Mouse (Mus musculus) heart, embryonic 13.5 days (tissue): ENCODE data around the gene Shisal2b. TPM values are rescaled to one million over a fixed set of nuclear protein-coding genes. Genes with fewer than 3 reads are reported as not detected.
A peak's percentile ranks its signal among the peaks of the same experiment; 100 is the strongest.

Experiments used
- ATAC-seq: fragments of 200-750 bp; cut with Nextera tagmentation; 2 replicates; pipeline ENCODE4 v1.8.0; 2017; ENCODE audit warnings: moderate TSS enrichment; ENCODE audit not compliant: insufficient number of reproducible peaks, low FRiP score, low TSS enrichment; ENCODE audit errors: extremely low read depth
- H3K27ac ChIP-seq: fragments of 300-500 bp; sonication (generic); replicated peaks from 2 replicates; pipeline ENCODE4 v1.5.1; 2015; ENCODE audit warnings: moderate library complexity, mild to moderate bottlenecking, inconsistent platforms
- H3K27me3 ChIP-seq: fragments of 300-500 bp; sonication (generic); replicated peaks from 2 replicates; pipeline ENCODE4 v1.6.1; 2015; ENCODE audit warnings: mild to moderate bottlenecking, inconsistent platforms
- H3K36me3 ChIP-seq: fragments of 300-500 bp; sonication (generic); 2 replicates; pipeline ENCODE4 v1.6.1; 2015; ENCODE audit warnings: mild to moderate bottlenecking, inconsistent platforms
- H3K4me1 ChIP-seq: fragments of 300-500 bp; sonication (generic); 2 replicates; pipeline ENCODE4 v1.6.1; 2015; ENCODE audit warnings: inconsistent platforms
- H3K4me2 ChIP-seq: fragments of 300-500 bp; sonication (generic); 2 replicates; pipeline ENCODE4 v1.6.1; 2015; ENCODE audit warnings: inconsistent platforms, mild to moderate bottlenecking, moderate library complexity
- H3K4me3 ChIP-seq: fragments of 300-500 bp; sonication (generic); 2 replicates; pipeline ENCODE4 v1.5.1; 2015; ENCODE audit warnings: moderate library complexity, mild to moderate bottlenecking, inconsistent platforms
- H3K9ac ChIP-seq: fragments of 300-500 bp; sonication (generic); 2 replicates; pipeline ENCODE4 v1.6.1; 2015; ENCODE audit warnings: inconsistent platforms, mild to moderate bottlenecking, moderate library complexity
- H3K9me3 ChIP-seq: fragments of 300-500 bp; sonication (generic); 2 replicates; pipeline ENCODE4 v1.6.1; 2016; ENCODE audit warnings: inconsistent platforms
- WGBS: fragments of 180-500 bp; shearing (Covaris S2); methylation state at CpG from one replicate; pipeline ENCODE4 v1.1.7; 2015; ENCODE audit warnings: mixed read lengths; 5-methylcytosine and 5-hydroxymethylcytosine counted together
- polyA plus RNA-seq: library from polyadenylated mRNA; unstranded; fragments of >200 nt; fragmentation: Nextera tagmentation; extraction: Ambion mirVana; gene quantifications from 2 replicates; pipeline ENCODE4 v1.2.1, GENCODE M21; 2015

Gene Shisal2b
- polyA plus RNA-seq, 1 experiment from 2014 or later = 0.25 TPM

DNA sequence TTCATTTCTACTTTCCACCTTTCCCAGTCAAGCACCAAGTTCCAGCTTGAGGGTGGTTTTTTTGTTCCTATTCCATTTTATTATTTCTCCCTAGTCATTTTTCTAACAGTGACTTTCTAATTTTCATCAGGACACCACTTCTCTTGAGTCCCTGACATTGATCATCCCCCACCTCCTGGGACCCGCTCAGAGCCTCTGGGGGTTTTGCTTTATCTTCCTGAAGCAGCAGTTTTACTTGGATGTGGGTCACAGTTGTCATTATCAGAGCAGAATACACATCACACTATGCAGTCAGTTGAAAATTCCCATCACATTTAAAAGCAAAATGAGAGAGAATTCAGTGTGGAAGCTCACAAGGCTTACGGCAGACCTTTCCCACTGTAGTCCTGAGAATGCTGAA, 10.0 kb downstream of the Shisal2b start:
- Histone ChIP-seq H3K36me3 (no peaks in the 10 kb centered on the region), H3K9ac (no peak overlapping the region), H3K4me1 (no peaks in the 10 kb centered on the region), H3K4me2 (no peak overlapping the region), H3K27ac (no peak overlapping the region), H3K4me3 (no peak overlapping the region), H3K9me3 (no peaks in the 10 kb centered on the region), H3K27me3 (no peaks in the 10 kb centered on the region)
- 75% methylated on average over 2 of the region's 2 CpGs for WGBS
- ATAC-seq = no peak

DNA sequence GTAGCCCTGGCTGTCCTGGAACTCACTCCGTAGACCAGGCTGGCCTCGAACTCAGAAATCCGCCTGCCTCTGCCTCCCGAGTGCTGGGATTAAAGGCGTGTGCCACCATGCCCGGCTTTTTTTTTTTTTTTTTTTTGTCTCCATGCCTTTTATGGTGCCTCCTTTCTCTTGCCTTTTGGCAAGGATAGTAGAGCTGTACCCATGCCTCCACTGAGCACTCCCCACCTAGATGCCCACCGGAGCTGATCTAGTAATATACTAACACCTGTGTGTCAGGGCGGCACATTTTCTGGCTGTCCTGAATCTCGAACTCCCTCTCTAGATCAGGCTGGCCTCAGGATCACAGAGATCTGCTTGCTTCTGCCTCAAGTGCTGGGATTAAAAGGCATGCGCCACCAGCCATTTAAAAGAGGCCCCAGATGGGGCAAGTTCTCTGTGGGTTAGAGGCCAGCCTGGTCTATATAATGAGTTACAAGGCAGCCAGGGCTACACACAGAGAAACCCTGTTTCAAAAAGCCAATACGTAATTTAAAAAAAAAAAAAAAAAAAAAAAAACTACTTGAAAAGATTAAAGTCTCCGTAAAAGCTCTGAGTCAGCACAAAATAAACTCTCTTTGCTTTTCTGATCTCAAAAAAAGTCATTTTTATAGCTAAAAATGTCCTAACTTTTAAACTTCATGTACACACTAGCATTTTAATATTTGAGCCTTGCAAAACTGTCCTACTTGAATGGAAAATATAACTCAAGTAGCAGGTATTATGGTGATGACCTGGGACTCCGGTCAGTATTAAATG, 20.2 kb downstream of the Shisal2b start:
- WGBS = 82% methylated on average over 12 of the region's 13 CpGs
- Histone ChIP-seq H3K4me2 (no peak overlapping the region), H3K36me3 (peaks cover 11% of the 10 kb centered on the region), H3K9ac (no peak overlapping the region), H3K27me3 (no peaks in the 10 kb centered on the region), H3K9me3 (no peaks in the 10 kb centered on the region), H3K4me1 (no peaks in the 10 kb centered on the region), H3K4me3 (no peak overlapping the region), H3K27ac (no peak overlapping the region)
- ATAC-seq = no peak

DNA sequence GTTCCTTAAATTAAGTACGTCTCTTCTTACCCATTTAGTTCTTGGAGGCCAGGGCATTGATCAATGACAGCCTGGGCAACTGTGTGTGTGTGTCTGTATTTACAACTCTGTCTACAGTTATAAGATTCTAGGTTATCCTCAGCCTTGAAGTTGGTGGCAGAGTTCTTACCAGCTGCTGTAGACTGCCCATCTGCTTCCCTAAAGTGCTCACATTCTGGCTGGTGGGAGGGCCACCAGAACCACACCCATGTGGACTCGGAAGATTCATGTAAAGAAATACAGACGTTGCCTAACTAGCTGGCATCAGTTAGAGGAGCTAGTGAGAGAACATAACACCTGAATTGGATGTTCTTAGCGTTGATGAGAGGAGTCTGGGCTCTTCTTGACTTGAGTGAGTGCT, 21.8 kb downstream of the Shisal2b start:
- H3K4me1 ChIP-seq = no peaks in the 10 kb centered on the region
- no peaks in the 10 kb centered on the region for H3K27me3 ChIP-seq
- no peak overlapping the region for H3K4me2 ChIP-seq
- no peak for ATAC-seq
- no peak overlapping the region for H3K9ac ChIP-seq
- H3K9me3 ChIP-seq = no peaks in the 10 kb centered on the region
- H3K36me3 ChIP-seq = peaks cover 25% of the 10 kb centered on the region
- no peak overlapping the region for H3K27ac ChIP-seq
- H3K4me3 ChIP-seq = no peak overlapping the region
- 58% methylated on average over 4 of the region's 4 CpGs for WGBS

DNA sequence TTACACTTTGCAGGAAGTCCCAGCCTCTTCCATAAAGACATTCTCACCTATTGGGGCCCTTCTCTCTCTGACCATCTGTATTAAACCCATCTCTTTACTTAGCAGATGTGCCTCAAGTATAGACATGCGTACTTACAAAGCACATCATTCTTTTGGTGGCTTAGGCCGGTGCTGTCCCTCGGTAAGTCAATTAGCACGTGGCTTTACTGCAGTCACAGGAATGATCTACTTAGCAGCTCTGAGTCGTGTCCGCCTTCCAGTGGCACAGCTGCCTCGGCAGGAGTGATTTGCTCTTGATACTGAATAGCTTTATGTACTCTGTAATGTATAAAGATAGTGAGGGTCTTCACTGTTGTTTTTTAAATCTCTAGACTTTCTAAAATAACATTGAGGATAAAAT, 26.1 kb downstream of the Shisal2b start:
- Histone ChIP-seq H3K9me3 (no peaks in the 10 kb centered on the region), H3K36me3 (peaks cover 60% of the 10 kb centered on the region), H3K27ac (no peak overlapping the region), H3K4me2 (no peak overlapping the region), H3K27me3 (no peaks in the 10 kb centered on the region), H3K4me1 (no peaks in the 10 kb centered on the region), H3K9ac (no peak overlapping the region), H3K4me3 (no peak overlapping the region)
- no peak for ATAC-seq
- WGBS = 56% methylated on average over 7 of the region's 7 CpGs

DNA sequence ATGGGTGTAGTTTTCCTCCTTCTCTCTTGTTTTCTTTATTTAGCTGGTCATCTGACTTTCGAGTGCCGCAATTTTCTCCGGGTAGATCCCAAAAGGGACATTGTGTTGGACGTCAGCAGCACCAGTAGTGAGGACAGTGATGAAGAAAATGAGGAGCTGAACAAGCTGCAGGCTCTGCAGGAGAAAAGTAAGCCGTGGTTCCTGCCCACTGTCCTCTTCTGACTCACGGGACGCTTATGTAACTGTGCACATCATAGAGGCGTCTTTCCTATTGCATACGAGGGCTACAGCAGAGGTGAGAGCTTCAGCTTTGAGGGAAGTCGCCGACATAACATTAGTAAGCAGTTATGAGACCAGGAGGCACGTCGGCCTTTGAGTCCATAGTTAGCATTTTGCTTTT, 30.9 kb downstream of the Shisal2b start:
- peaks cover 11% of the 10 kb centered on the region for H3K9me3 ChIP-seq
- WGBS = 88% methylated on average over 13 of the region's 13 CpGs
- H3K9ac ChIP-seq = no peak overlapping the region
- no peak overlapping the region for H3K4me3 ChIP-seq
- H3K27me3 ChIP-seq = no peaks in the 10 kb centered on the region
- peaks cover 90% of the 10 kb centered on the region for H3K36me3 ChIP-seq
- H3K4me1 ChIP-seq = no peaks in the 10 kb centered on the region
- H3K4me2 ChIP-seq = no peak overlapping the region
- H3K27ac ChIP-seq = no peak overlapping the region
- ATAC-seq = no peak

DNA sequence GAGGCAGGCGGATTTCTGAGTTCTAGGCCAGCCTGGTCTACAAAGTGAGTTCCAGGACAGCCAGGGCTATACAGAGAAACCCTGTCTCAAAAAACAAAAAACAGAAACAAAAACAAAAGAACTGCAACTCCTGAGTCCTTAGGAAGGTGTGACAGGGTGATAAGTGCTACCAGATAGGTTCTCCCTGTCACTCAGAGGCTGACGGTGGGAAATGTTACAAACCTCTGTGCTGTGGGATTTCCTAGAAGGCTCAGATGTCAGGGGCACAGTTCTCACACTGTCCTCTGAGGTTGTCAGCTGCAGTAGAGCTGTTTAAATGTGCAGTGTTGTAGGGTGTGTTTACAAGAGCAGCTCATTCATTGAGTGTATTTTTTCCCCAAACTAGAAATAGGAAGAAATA, 38.2 kb downstream of the Shisal2b start:
- ATAC-seq = no peak
- WGBS = 57% methylated on average over 2 of the region's 2 CpGs
- no peak overlapping the region for H3K4me3 ChIP-seq

DNA sequence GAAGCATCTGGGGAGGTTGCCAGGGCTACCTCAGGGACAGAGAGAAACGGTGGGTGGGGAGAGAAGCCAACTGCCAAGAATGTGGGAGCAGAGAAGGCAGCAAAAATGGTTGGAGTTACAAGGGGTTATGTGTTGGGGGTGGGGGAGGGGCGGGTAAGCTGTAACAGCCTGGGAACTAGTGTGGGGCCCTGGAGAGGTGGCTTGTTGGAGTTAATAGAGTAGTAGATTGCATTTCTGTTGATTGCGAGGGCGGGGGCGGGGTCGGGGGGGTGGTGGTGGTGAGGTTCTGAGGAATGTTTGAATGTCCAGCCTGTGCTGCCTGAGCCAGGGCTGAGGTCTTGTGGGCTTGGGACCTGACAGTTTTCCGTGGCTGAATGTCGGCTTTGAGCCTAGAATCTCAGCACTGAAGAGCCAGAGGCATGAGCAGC, 41.3 kb downstream of the Shisal2b start:
- H3K4me2 ChIP-seq = peak overlapping the region; percentile 47
- H3K36me3 ChIP-seq = peaks cover 31% of the 10 kb centered on the region
- H3K4me1 ChIP-seq = peaks cover 32% of the 10 kb centered on the region
- 0 out of 2 replicates have a peak overlapping the region, but pooled peaks have one; percentile 44 for H3K9ac ChIP-seq
- H3K9me3 ChIP-seq = no peaks in the 10 kb centered on the region
- WGBS = 16% methylated on average over 8 of the region's 8 CpGs
- peak overlapping the region; percentile 2; the same call in 1 of the 2 replicates for H3K4me3 ChIP-seq
- no peaks in the 10 kb centered on the region for H3K27me3 ChIP-seq
- ATAC-seq = no peak
- peak overlapping the region; percentile 56 for H3K27ac ChIP-seq

More for the DNA sequence above, 38.2 kb downstream of the Shisal2b start:
- Histone ChIP-seq H3K27ac (no peak overlapping the region), H3K9ac (no peak overlapping the region), H3K9me3 (peaks cover 14% of the 10 kb centered on the region), H3K27me3 (no peaks in the 10 kb centered on the region), H3K4me2 (no peak overlapping the region), H3K36me3 (peaks cover 49% of the 10 kb centered on the region), H3K4me1 (peaks cover 19% of the 10 kb centered on the region)

DNA sequence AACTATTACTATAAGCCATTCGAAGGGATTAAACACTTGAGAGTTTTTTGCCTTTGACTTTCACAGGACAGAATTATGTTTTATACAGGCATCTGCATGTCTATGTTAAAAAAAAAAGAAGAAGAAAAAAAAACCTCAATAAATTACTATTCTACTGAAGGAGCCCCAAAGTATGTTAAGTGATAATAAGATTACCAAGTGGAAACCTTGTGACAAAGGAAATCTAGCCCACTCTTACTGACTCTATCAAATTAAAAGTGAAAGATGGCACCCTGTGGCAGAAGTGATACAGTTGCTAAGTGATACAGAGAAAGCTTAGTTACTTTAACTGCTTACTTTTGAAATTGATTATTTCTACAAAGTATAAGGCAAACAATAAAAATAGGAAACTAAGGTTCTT, 41.8 kb downstream of the Shisal2b start:
- H3K27me3 ChIP-seq = no peaks in the 10 kb centered on the region
- ATAC-seq = no peak
- no peaks in the 10 kb centered on the region for H3K9me3 ChIP-seq
- no peak overlapping the region for H3K9ac ChIP-seq
- H3K4me2 ChIP-seq = peak overlapping the region; percentile 47
- H3K36me3 ChIP-seq = peaks cover 25% of the 10 kb centered on the region
- H3K4me1 ChIP-seq = peaks cover 32% of the 10 kb centered on the region
- 85% methylated on average over 1 of the region's 1 CpGs for WGBS
- H3K27ac ChIP-seq = no peak overlapping the region
- no peak overlapping the region for H3K4me3 ChIP-seq

DNA sequence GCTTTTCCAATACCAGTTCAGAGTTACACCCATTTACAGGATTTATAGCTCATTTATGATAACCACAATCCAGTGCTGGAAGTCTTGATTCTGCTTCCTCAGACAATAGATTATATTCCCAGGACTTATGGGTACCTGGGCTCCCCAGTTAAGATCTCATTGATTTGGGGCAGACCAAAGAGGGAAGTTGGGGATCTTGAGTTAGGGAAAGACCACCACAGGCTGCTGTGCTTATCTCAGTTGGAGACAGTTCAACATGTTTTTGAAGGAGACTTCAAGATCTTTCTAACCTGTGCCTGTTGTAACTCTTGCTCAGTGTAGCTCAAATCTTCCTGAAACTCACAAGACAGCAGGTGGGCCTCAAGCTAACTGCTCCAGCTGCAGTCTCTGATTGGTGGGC, 42.5 kb downstream of the Shisal2b start:
- no peak overlapping the region for H3K4me2 ChIP-seq
- ATAC-seq = no peak
- no peaks in the 10 kb centered on the region for H3K27me3 ChIP-seq
- H3K9ac ChIP-seq = no peak overlapping the region
- no peak overlapping the region for H3K27ac ChIP-seq
- H3K9me3 ChIP-seq = no peaks in the 10 kb centered on the region
- H3K36me3 ChIP-seq = peaks cover 24% of the 10 kb centered on the region
- no peak overlapping the region for H3K4me3 ChIP-seq
- H3K4me1 ChIP-seq = peaks cover 32% of the 10 kb centered on the region

DNA sequence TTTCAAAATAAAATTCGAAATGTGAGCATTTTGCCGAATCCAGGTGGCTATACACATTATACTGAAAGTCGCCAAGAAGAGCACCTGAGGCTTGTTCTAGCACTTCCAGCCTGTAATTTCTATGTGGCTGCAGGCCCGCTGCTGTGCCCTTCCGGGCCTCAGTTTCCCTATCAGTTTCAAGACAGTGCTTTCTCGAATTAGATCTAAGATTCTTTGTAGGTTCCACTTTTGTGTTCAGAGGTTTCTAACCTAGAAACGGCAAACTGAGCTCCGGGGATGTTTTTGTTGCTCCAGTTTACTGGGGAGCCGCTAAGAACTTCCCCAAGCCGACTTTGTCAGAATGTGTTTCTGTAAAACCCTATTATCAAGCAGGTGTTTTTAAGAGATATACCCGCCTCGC, 46.0 kb downstream of the Shisal2b start:
- ATAC-seq = no peak
- 42% methylated on average over 12 of the region's 12 CpGs for WGBS
- no peaks in the 10 kb centered on the region for H3K27me3 ChIP-seq
- H3K4me2 ChIP-seq = peak overlapping the region; percentile 89
- peak overlapping the region; percentile 94 for H3K9ac ChIP-seq
- no peaks in the 10 kb centered on the region for H3K9me3 ChIP-seq
- peaks cover 34% of the 10 kb centered on the region for H3K4me1 ChIP-seq
- peak overlapping the region; percentile 83; the same call in 1 of the 2 replicates for H3K27ac ChIP-seq
- peaks cover 16% of the 10 kb centered on the region for H3K36me3 ChIP-seq
- peak overlapping the region; percentile 87 for H3K4me3 ChIP-seq

DNA sequence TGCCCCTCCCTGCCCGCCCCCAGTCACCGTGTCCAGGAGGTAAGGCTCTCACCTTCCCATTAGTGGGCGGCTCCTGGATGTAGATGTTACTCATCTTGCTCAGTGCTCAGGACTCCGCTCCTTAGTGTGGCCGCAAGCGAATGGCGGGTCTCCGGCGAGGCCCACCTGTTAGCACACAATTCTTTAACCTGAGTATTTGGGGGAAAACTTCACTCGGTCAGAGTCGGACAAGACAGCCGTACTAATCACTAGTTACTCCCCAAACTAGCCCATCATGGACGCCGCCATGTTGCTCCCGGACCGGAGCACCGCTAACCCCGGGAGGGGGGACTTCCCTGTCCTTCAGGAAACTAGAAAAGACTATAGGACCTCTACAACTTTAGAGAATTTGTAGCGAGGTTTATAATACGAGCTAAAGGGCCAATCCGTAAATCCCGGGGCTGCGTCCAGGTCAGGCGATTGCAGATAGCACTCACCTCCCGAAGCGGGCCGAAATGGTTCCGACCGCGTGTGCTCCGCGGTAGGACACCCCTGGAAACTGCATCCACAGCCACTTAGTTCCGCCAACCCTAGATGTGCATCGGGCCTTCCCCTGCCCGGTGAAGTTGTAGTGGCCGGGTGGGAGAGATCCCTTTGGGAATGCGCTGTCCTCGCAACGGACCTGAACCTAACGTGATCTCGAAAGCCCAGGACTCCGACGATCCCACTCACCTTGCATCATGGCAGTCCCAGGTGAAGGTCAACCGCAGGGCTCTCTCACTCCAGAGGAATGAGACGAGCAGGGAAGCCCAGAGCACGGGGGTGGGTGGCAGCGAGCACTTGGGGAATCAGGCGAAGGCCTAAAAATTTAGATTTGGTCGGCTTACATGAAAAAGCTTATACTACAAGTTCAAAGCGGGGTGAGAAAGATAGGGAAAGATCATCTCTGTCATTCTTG, 46.8 kb downstream of the Shisal2b start, which contains the start of gene Cwc27:
Cwc27 (minus strand) TSS at position 508 of the 937 bp plus-strand sequence.
- Histone ChIP-seq H3K9ac (peak within 1 kb of the TSS; percentile 94), H3K4me3 (peak within 1 kb of the TSS; percentile 87), H3K36me3 (peaks cover 17% of the 10 kb centered on the region), H3K4me1 (peaks cover 26% of the 10 kb centered on the region), H3K9me3 (no peaks in the 10 kb centered on the region), H3K4me2 (peak within 1 kb of the TSS; percentile 89), H3K27me3 (no peaks in the 10 kb centered on the region), H3K27ac (peak within 1 kb of the TSS; percentile 83)
- WGBS = under 1% methylated on average over 50 of the region's 50 CpGs
- peak; percentile 79 for ATAC-seq
